In the genomic region with DNA sequence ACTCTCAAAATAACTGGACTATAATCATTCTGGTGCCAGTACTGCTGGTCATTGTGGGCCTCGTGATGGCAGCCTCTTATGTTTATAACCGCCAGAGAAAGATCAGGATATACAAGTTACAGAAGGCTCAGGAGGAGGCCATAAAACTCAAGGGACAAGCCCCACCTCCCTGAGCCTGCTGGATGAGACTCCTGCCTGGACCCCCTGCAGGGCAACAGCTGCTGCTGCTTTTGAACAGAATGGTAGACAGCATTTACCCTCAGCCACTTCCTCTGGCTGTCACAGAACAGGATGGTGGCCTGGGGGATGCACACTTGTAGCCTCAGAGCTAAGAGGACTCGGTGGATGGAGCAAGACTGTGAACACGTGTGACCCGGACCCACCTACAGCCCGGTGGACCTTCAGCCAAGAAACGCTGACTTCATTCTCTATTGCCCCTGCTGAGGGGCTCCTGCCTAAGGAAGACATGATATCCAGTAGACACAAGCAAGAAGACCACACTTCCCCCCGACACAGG, we compare ENCODE assay signal across 23 mouse cellular contexts. TPM values are rescaled to one million over a fixed set of nuclear protein-coding genes. Genes with fewer than 3 reads are reported as not detected.
DNase-seq lines count a peak whose midpoint lies in the region; ATAC-seq and TF ChIP-seq lines count a peak whose summit lies in the region.
"Had no signal": no experiment of that assay in that cellular context is flagged by ENCODE, and none has a peak within 500 bp of the region (broad histone marks: within the 10 kb centered on the region; RNA-seq: fewer than 3 reads in every experiment).

No protein-coding gene starts in this region.

- no peak overlapping the region for H3K4me2 ChIP-seq in embryonic facial prominence, embryonic 13.5 days
- H3K4me2 ChIP-seq in myocyte (ENCODE audit: low read depth): no peak overlapping the region
- H3K4me2 ChIP-seq: neural tube, embryonic 13.5 days had no signal

- H3K4me3 ChIP-seq in embryonic facial prominence, embryonic 13.5 days: no peak overlapping the region
- H3K4me3 ChIP-seq in embryonic facial prominence, embryonic 10.5 days: no peak overlapping the region
- peak overlapping the region; percentile 24 for H3K4me3 ChIP-seq in megakaryocyte, embryonic 14.5 days (replicated peaks)
- H3K4me3 ChIP-seq in myocyte: no peak overlapping the region
- H3K4me3 ChIP-seq: gastrocnemius, adult 2 months; neural tube, embryonic 13.5 days had no signal

- H3K36me3 ChIP-seq in embryonic facial prominence, embryonic 13.5 days: no peaks in the 10 kb centered on the region
- no peaks in the 10 kb centered on the region for H3K36me3 ChIP-seq in embryonic facial prominence, embryonic 10.5 days (replicated peaks)
- H3K36me3 ChIP-seq in megakaryocyte, embryonic 14.5 days (replicated peaks; ENCODE audit: low read length): peaks cover 25% of the 10 kb centered on the region
- H3K36me3 ChIP-seq in myocyte (ENCODE audit: control insufficient read depth, insufficient read depth): no peaks in the 10 kb centered on the region
- H3K36me3 ChIP-seq: neural tube, embryonic 13.5 days had no signal

- H3ac ChIP-seq in myocyte (ENCODE audit: control insufficient read depth, insufficient read length): no peak overlapping the region

- no peak overlapping the region for H3K27ac ChIP-seq in embryonic facial prominence, embryonic 13.5 days
- no peak overlapping the region for H3K27ac ChIP-seq in embryonic facial prominence, embryonic 10.5 days (replicated peaks)
- H3K27ac ChIP-seq: gastrocnemius, adult 2 months; macrophage; neural tube, embryonic 13.5 days had no signal

- H3K9me3 ChIP-seq in embryonic facial prominence, embryonic 13.5 days: no peaks in the 10 kb centered on the region
- no peaks in the 10 kb centered on the region for H3K9me3 ChIP-seq in embryonic facial prominence, embryonic 10.5 days
- no peaks in the 10 kb centered on the region for H3K9me3 ChIP-seq in megakaryocyte, embryonic 14.5 days
- H3K9me3 ChIP-seq: neural tube, embryonic 13.5 days had no signal

- no peak for DNase-seq in embryonic facial prominence, embryonic 10.5 days (ENCODE audit: low spot score)
- peak; percentile 78 for DNase-seq in ZHBTc4 (ENCODE audit: low read depth, low spot score)
- DNase-seq in adrenal gland, postnatal 4 days (ENCODE audit: low spot score in 2 of 2): no peak
- no peak for DNase-seq in ovary, postnatal 10 days (ENCODE audit: low spot score)
- DNase-seq: cerebellum, postnatal 25 days; gastrocnemius, adult 2 months; heart, adult 18-20 months; kidney, adult 2 months; kidney, postnatal 25 days; layer of hippocampus, adult 9-11 months; right cerebral cortex, adult 18-20 months had no signal

- no peaks in the 10 kb centered on the region for H3K79me2 ChIP-seq in myocyte (ENCODE audit: control insufficient read depth, insufficient read depth)

- peaks cover 39% of the 10 kb centered on the region for H3K4me1 ChIP-seq in embryonic facial prominence, embryonic 13.5 days
- peaks cover 45% of the 10 kb centered on the region for H3K4me1 ChIP-seq in embryonic facial prominence, embryonic 10.5 days
- peaks cover 59% of the 10 kb centered on the region for H3K4me1 ChIP-seq in megakaryocyte, embryonic 14.5 days

- H3K27me3 ChIP-seq in embryonic facial prominence, embryonic 13.5 days: peaks cover 61% of the 10 kb centered on the region
- peaks cover 79% of the 10 kb centered on the region for H3K27me3 ChIP-seq in embryonic facial prominence, embryonic 10.5 days (replicated peaks; ENCODE audit: low read depth, poor library complexity, severe bottlenecking)
- H3K27me3 ChIP-seq in megakaryocyte, embryonic 14.5 days (replicated peaks): peaks cover 37% of the 10 kb centered on the region
- H3K27me3 ChIP-seq in myocyte (ENCODE audit: control insufficient read depth, insufficient read depth, insufficient read length): no peaks in the 10 kb centered on the region

- WGBS in embryonic facial prominence, embryonic 13.5 days: 60% methylated on average over 8 of the region's 8 CpGs
- 67% methylated on average over 8 of the region's 8 CpGs for WGBS in embryonic facial prominence, embryonic 10.5 days

- 0 out of 2 replicates have a peak overlapping the region, but pooled peaks have one; percentile 6 for H3K9ac ChIP-seq in embryonic facial prominence, embryonic 13.5 days
- H3K9ac ChIP-seq: neural tube, embryonic 13.5 days had no signal

- no peak for TF ChIP-seq POLR2A in myocyte (IDR thresholded peaks at IDR 0.05; ENCODE audit: insufficient read length, low read depth)

- no peak for ATAC-seq in embryonic facial prominence, embryonic 13.5 days (ENCODE audit: insufficient number of reproducible peaks, insufficient read depth, low FRiP score, low TSS enrichment, low read depth)
- ATAC-seq in megakaryocyte, adult 5-6 weeks (ENCODE audit: poor library complexity, severe bottlenecking): no peak
- ATAC-seq: forebrain, embryonic 16.5 days had no signal

TF ChIP-seq in myocyte, 11 proteins besides CTCF, POLR2A, EP300 and RAD21:
- TF ChIP-seq CEBPB (IDR thresholded peaks at IDR 0.05; ENCODE audit: insufficient read depth, poor library complexity, severe bottlenecking) (no peak), E2F4 (IDR thresholded peaks at IDR 0.05; ENCODE audit: insufficient read depth) (no peak), TCF12 (IDR thresholded peaks at IDR 0.05; ENCODE audit: insufficient read depth, poor library complexity, severe bottlenecking) (no peak), SRF (IDR thresholded peaks at IDR 0.05; ENCODE audit: control insufficient read depth, insufficient read length, low read depth) (no peak), MYOG (IDR thresholded peaks at IDR 0.05; ENCODE audit: control insufficient read depth in 1 of 3, insufficient read depth in 1 of 3, insufficient read length in 2 of 3, low read depth in 2 of 3) (peak in 2 of 3 experiments; percentile 44 to 74), USF1 (IDR thresholded peaks at IDR 0.05; ENCODE audit: low read depth) (no peak), POLR2AphosphoS2 (IDR thresholded peaks at IDR 0.05; ENCODE audit: insufficient read length, low read depth) (no peak), TCF3 (IDR thresholded peaks at IDR 0.05; ENCODE audit: insufficient read length, low read depth) (no peak), MYOD1 (IDR thresholded peaks at IDR 0.05; ENCODE audit: control insufficient read depth in 1 of 3, insufficient read length in 2 of 3, low read depth in 2 of 3) (peak in 2 of 3 experiments; percentile 78 to 83), REST (IDR thresholded peaks at IDR 0.05; ENCODE audit: insufficient read depth, insufficient read length) (no peak), MAX (IDR thresholded peaks at IDR 0.05; ENCODE audit: low read depth) (no peak)

RNA-seq across cellular contexts. Expression of gene Icam4, which starts 1.3 kb away (rescaled TPM):
- 0.27 and 2.6 TPM in 2 replicates for polyA plus RNA-seq in embryonic facial prominence, embryonic 13.5 days (2015; fragmentation: Nextera tagmentation; extraction: Ambion mirVana)
- polyA plus RNA-seq in embryonic facial prominence, embryonic 10.5 days (2016; fragmentation: Nextera tagmentation; extraction: Ambion mirVana): 3.8 and 5.1 TPM in 2 replicates
- 5.3 and 7.9 TPM in 2 replicates for polyA plus RNA-seq in megakaryocyte, embryonic 14.5 days (2012; ENCODE audit: insufficient read depth, low replicate concordance)
- 0.91 and 1.1 TPM in 2 replicates for total RNA-seq in megakaryocyte, adult 5-6 weeks (2015)
- 0.44 and 2.4 TPM in 2 replicates for total RNA-seq in megakaryocyte, adult 5-6 weeks (2017)
- 0.73 TPM for polyA plus RNA-seq in myocyte (2012; fragmentation: generic; extraction: Trizol)
- 1 to 10 TPM; 3.8 to 4.5 TPM for total RNA-seq in adrenal gland, postnatal 4 days (2021)
- total RNA-seq: midbrain, postnatal 0 days had no signal
- polyA plus RNA-seq: forebrain, embryonic 16.5 days; macrophage had no signal

RNA-seq across cellular contexts. Expression of gene Icam5, which starts 4.0 kb away (rescaled TPM):
- polyA plus RNA-seq in embryonic facial prominence, embryonic 13.5 days (2015; fragmentation: Nextera tagmentation; extraction: Ambion mirVana): 0.13 and 0.21 TPM in 2 replicates
- polyA plus RNA-seq in embryonic facial prominence, embryonic 10.5 days (2016; fragmentation: Nextera tagmentation; extraction: Ambion mirVana): not detected in 2 replicates
- 3.0 and 9.9 TPM in 2 replicates for polyA plus RNA-seq in megakaryocyte, embryonic 14.5 days (2012; ENCODE audit: insufficient read depth, low replicate concordance)
- not detected in 2 replicates for total RNA-seq in megakaryocyte, adult 5-6 weeks (2015)
- not detected in 2 replicates for total RNA-seq in megakaryocyte, adult 5-6 weeks (2017)
- 0.25 TPM for polyA plus RNA-seq in myocyte (2012; fragmentation: generic; extraction: Trizol)
- 1 to 10 TPM in 1 of 2 experiments, under 1 TPM in 1; 0.81 to 1.3 TPM for total RNA-seq in adrenal gland, postnatal 4 days (2021)
- total RNA-seq: gastrocnemius, adult 2 months; heart, adult 18-20 months; hematopoietic stem cell, adult 5-6 weeks; liver, adult 2 months had no signal
- polyA plus RNA-seq: embryonic facial prominence, embryonic 11.5 days; heart, embryonic 14.5 days had no signal

RNA-seq across cellular contexts. Expression of gene Icam1, which starts 12.0 kb away (rescaled TPM):
- 13.4 and 15.4 TPM in 2 replicates for polyA plus RNA-seq in embryonic facial prominence, embryonic 13.5 days (2015; fragmentation: Nextera tagmentation; extraction: Ambion mirVana)
- 5.9 and 6.0 TPM in 2 replicates for polyA plus RNA-seq in embryonic facial prominence, embryonic 10.5 days (2016; fragmentation: Nextera tagmentation; extraction: Ambion mirVana)
- 8.8 and 10.8 TPM in 2 replicates for polyA plus RNA-seq in megakaryocyte, embryonic 14.5 days (2012; ENCODE audit: insufficient read depth, low replicate concordance)
- total RNA-seq in megakaryocyte, adult 5-6 weeks (2015): 9.6 and 15.3 TPM in 2 replicates
- total RNA-seq in megakaryocyte, adult 5-6 weeks (2017): 19.5 and 20.5 TPM in 2 replicates
- 0.06 TPM for polyA plus RNA-seq in myocyte (2012; fragmentation: generic; extraction: Trizol)
- total RNA-seq in adrenal gland, postnatal 4 days (2021): 10 to 100 TPM in 1 of 2 experiments, 1 to 10 TPM in 1; 10.0 to 11.7 TPM

RNA-seq across cellular contexts. Expression of gene Mrpl4, which starts 25.3 kb away (rescaled TPM):
- 142 TPM in 2 replicates for polyA plus RNA-seq in embryonic facial prominence, embryonic 13.5 days (2015; fragmentation: Nextera tagmentation; extraction: Ambion mirVana)
- 154 and 161 TPM in 2 replicates for polyA plus RNA-seq in embryonic facial prominence, embryonic 10.5 days (2016; fragmentation: Nextera tagmentation; extraction: Ambion mirVana)
- polyA plus RNA-seq in megakaryocyte, embryonic 14.5 days (2012; ENCODE audit: insufficient read depth, low replicate concordance): 62.4 and 63.4 TPM in 2 replicates
- 47.3 and 63.6 TPM in 2 replicates for total RNA-seq in megakaryocyte, adult 5-6 weeks (2015)
- total RNA-seq in megakaryocyte, adult 5-6 weeks (2017): 44.5 and 50.3 TPM in 2 replicates
- 110 TPM for polyA plus RNA-seq in myocyte (2012; fragmentation: generic; extraction: Trizol)
- total RNA-seq in adrenal gland, postnatal 4 days (2021): 10 to 100 TPM; 96.9 to 97.0 TPM

RNA-seq across cellular contexts. Expression of gene Zglp1, which starts 39.1 kb away (rescaled TPM):
- 1.3 TPM in 1 of 2 replicates, not detected in the other for polyA plus RNA-seq in embryonic facial prominence, embryonic 13.5 days (2015; fragmentation: Nextera tagmentation; extraction: Ambion mirVana)
- 0.70 and 1.8 TPM in 2 replicates for polyA plus RNA-seq in embryonic facial prominence, embryonic 10.5 days (2016; fragmentation: Nextera tagmentation; extraction: Ambion mirVana)
- polyA plus RNA-seq in megakaryocyte, embryonic 14.5 days (2012; ENCODE audit: insufficient read depth, low replicate concordance): 3.6 TPM in 1 of 2 replicates, not detected in the other
- 1.2 TPM in 1 of 2 replicates, not detected in the other for total RNA-seq in megakaryocyte, adult 5-6 weeks (2015)
- not detected in 2 replicates for total RNA-seq in megakaryocyte, adult 5-6 weeks (2017)
- polyA plus RNA-seq in myocyte (2012; fragmentation: generic; extraction: Trizol): 0.26 TPM
- not detected for total RNA-seq in adrenal gland, postnatal 4 days (2021)
- total RNA-seq: gastrocnemius, adult 2 months; heart, adult 18-20 months; hematopoietic stem cell, adult 5-6 weeks; liver, adult 2 months had no signal
- polyA plus RNA-seq: kidney, adult 2 months; macrophage; midbrain, postnatal 0 days had no signal
